In genomic region chr19:41204159-41205081, GRCm38 (mm10) we compare ENCODE assay signal across 10 mouse cellular contexts. TPM values are rescaled to one million over a fixed set of nuclear protein-coding genes. Genes with fewer than 3 reads are reported as not detected.
DNase-seq lines count a peak whose midpoint lies in the region; ATAC-seq and TF ChIP-seq lines count a peak whose summit lies in the region.
"Had no signal": no experiment of that assay in that cellular context is flagged by ENCODE, and none has a peak within 500 bp of the region (broad histone marks: within the 10 kb centered on the region; RNA-seq: fewer than 3 reads in every experiment).

No protein-coding gene starts in this region.

- intact Hi-C loops in heart, postnatal 25 days (cut with DNase I), result loop anchor here (5.0 kb wide), 1 partner anchor 47 kb away; no protein-coding TSS in a partner anchor

- no peak overlapping the region for H3K27ac ChIP-seq in liver, embryonic 14.5 days
- H3K27ac ChIP-seq in liver, embryonic 11.5 days (ENCODE audit: low read depth, low read length), result no peak overlapping the region
- H3K27ac ChIP-seq: embryonic facial prominence, embryonic 12.5 days had no signal

- 44% methylated on average over 11 of the region's 11 CpGs for WGBS in liver, embryonic 14.5 days (ENCODE audit: insufficient replicate concordance)
- WGBS in liver, embryonic 11.5 days, result 61% methylated on average over 11 of the region's 11 CpGs

- ATAC-seq in liver, embryonic 14.5 days (ENCODE audit: insufficient read depth), result no peak
- ATAC-seq in liver, embryonic 11.5 days (replicated peaks; ENCODE audit: low FRiP score), result no peak
- ATAC-seq in activated CD4-positive, CD25-positive, alpha-beta regulatory T cell, adult 4 months, result no peak

- H3K4me1 ChIP-seq in liver, embryonic 14.5 days (replicated peaks; ENCODE audit: control insufficient read depth in 2 of 2, insufficient read depth in 2 of 2, low read length in 1 of 2), result no peaks in the 10 kb centered on the region
- H3K4me1 ChIP-seq in liver, embryonic 11.5 days (replicated peaks; ENCODE audit: control insufficient read depth, insufficient read depth, low read length), result peaks cover 8% of the 10 kb centered on the region

- H3K27me3 ChIP-seq in liver, embryonic 14.5 days (ENCODE audit: control insufficient read depth, insufficient read depth, low read length), result peaks cover 34% of the 10 kb centered on the region
- peaks cover 45% of the 10 kb centered on the region for H3K27me3 ChIP-seq in liver, embryonic 11.5 days (replicated peaks; ENCODE audit: control insufficient read depth, insufficient read depth, low read length)

- DNase-seq in heart, adult 11 months, result peak; percentile 88
- DNase-seq in heart, postnatal 25 days (ENCODE audit: low spot score), result no peak
- no peak for DNase-seq in liver, embryonic 14.5 days (ENCODE audit: low read depth in 3 of 3, low spot score in 3 of 3)
- no peak for DNase-seq in liver, embryonic 11.5 days (ENCODE audit: low spot score)
- DNase-seq in ZHBTc4 (ENCODE audit: low read depth, low spot score), result peak; percentile 37
- DNase-seq in lung, postnatal 36 days, result peak; percentile 16
- DNase-seq in urinary bladder, postnatal 14 days (ENCODE audit: low spot score), result no peak

- H3K9ac ChIP-seq in liver, embryonic 14.5 days (replicated peaks), result no peak overlapping the region
- H3K9ac ChIP-seq in liver, embryonic 11.5 days (ENCODE audit: low read depth, low read length), result no peak overlapping the region
- H3K9ac ChIP-seq: embryonic facial prominence, embryonic 12.5 days had no signal

- no peak overlapping the region for H3K4me3 ChIP-seq in liver, embryonic 14.5 days (ENCODE audit: insufficient read depth in 1 of 2, low read depth in 2 of 2, low read length in 2 of 2)
- no peak overlapping the region for H3K4me3 ChIP-seq in liver, embryonic 11.5 days (ENCODE audit: low read depth, low read length)
- H3K4me3 ChIP-seq: embryonic facial prominence, embryonic 12.5 days had no signal

- TF ChIP-seq CTCF in liver, embryonic 14.5 days (IDR thresholded peaks at IDR 0.05; ENCODE audit: low read depth), result peak; percentile 32; the same call in 1 of the 2 replicates

- H3K36me3 ChIP-seq in liver, embryonic 14.5 days (replicated peaks; ENCODE audit: control insufficient read depth, insufficient read depth, low read depth), result no peaks in the 10 kb centered on the region
- no peaks in the 10 kb centered on the region for H3K36me3 ChIP-seq in liver, embryonic 11.5 days (ENCODE audit: control insufficient read depth, insufficient read depth, low read length)

- no peaks in the 10 kb centered on the region for H3K9me3 ChIP-seq in liver, embryonic 14.5 days (ENCODE audit: control insufficient read depth, low read length)
- H3K9me3 ChIP-seq in liver, embryonic 11.5 days (ENCODE audit: control insufficient read depth, low read length), result no peaks in the 10 kb centered on the region
- H3K9me3 ChIP-seq: embryonic facial prominence, embryonic 12.5 days had no signal

- H3K4me2 ChIP-seq in liver, embryonic 14.5 days (ENCODE audit: low read depth), result no peak overlapping the region
- no peak overlapping the region for H3K4me2 ChIP-seq in liver, embryonic 11.5 days
- H3K4me2 ChIP-seq: embryonic facial prominence, embryonic 12.5 days had no signal

- no peak for TF ChIP-seq EP300 in liver, embryonic 14.5 days (IDR thresholded peaks at IDR 0.05; ENCODE audit: low read depth)

RNA-seq across cellular contexts. Expression of gene Tll2, which starts 2.2 kb away (rescaled TPM):
- under 1 TPM; 0.50 to 0.70 TPM for total RNA-seq in heart, postnatal 25 days (2021)
- not detected in 2 replicates for polyA plus RNA-seq in liver, embryonic 14.5 days (2012; rRNA removed)
- polyA plus RNA-seq in liver, embryonic 14.5 days (2014; fragmentation: Nextera tagmentation; extraction: Ambion mirVana), result not detected in 2 replicates
- not detected in 2 replicates for polyA plus RNA-seq in liver, embryonic 11.5 days (2014; fragmentation: Nextera tagmentation; extraction: Ambion mirVana)
- not detected for polyA plus RNA-seq in activated CD4-positive, CD25-positive, alpha-beta regulatory T cell, adult 4 months (2017; shearing (Covaris generic))
- total RNA-seq: granulocyte monocyte progenitor cell, adult 5-6 weeks had no signal

RNA-seq across cellular contexts. Expression of gene Tm9sf3, which starts 59.4 kb away (rescaled TPM):
- 10 to 100 TPM; 72.5 to 82.2 TPM for total RNA-seq in heart, postnatal 25 days (2021)
- polyA plus RNA-seq in liver, embryonic 14.5 days (2012; rRNA removed), result 22.5 and 35.0 TPM in 2 replicates
- polyA plus RNA-seq in liver, embryonic 14.5 days (2014; fragmentation: Nextera tagmentation; extraction: Ambion mirVana), result 53.0 and 59.2 TPM in 2 replicates
- 112 and 134 TPM in 2 replicates for polyA plus RNA-seq in liver, embryonic 11.5 days (2014; fragmentation: Nextera tagmentation; extraction: Ambion mirVana)
- polyA plus RNA-seq in activated CD4-positive, CD25-positive, alpha-beta regulatory T cell, adult 4 months (2017; shearing (Covaris generic)), result 10 to 100 TPM; 27.5 to 36.5 TPM

Comparison
In these comparisons a context has a peak if more than half of its experiments do, and no peak if none do; other contexts are left out.
1. DNase-seq: peak in heart, adult 11 months (single experiment), ZHBTc4 (single experiment) and lung, postnatal 36 days (single experiment); none in heart, postnatal 25 days (single experiment), liver, embryonic 14.5 days (0 of 3), liver, embryonic 11.5 days (single experiment) and urinary bladder, postnatal 14 days (single experiment).